Mouse (Mus musculus) brown adipose tissue, adult 24 weeks (tissue): ENCODE data around the gene Epha6. TPM values are rescaled to one million over a fixed set of nuclear protein-coding genes. Genes with fewer than 3 reads are reported as not detected.
"Not testable (repeated sequence)": the region's sequence is repeated elsewhere in the genome, so short reads cannot be mapped to it uniquely, and the experiment has no call there.

Experiments
- H3K27ac ChIP-seq: fragments of 200-500 bp; replicated peaks from 2 replicates; pipeline ENCODE4 v1.5.1; 2012; ENCODE audit warnings: low read depth, mild to moderate bottlenecking, low read length
- H3K4me1 ChIP-seq: fragments of 200-500 bp; 2 replicates; pipeline ENCODE4 v1.6.1; 2012; ENCODE audit warnings: low read length, mixed read lengths; ENCODE audit not compliant: control insufficient read depth, insufficient read depth, insufficient read length
- H3K4me3 ChIP-seq: fragments of 200-500 bp; 2 replicates; pipeline ENCODE4 v1.5.1; 2012; ENCODE audit warnings: low read depth, mild to moderate bottlenecking, low read length, moderate library complexity; ENCODE audit not compliant: insufficient read depth
- polyA plus RNA-seq: library from polyadenylated mRNA; stranded (reverse); fragments of >200 nt; gene quantifications from 2 replicates; pipeline ENCODE4 v1.2.4, GENCODE M21; 2012; ENCODE audit not compliant: missing spikeins, insufficient read depth, insufficient read length

Gene Epha6
- polyA plus RNA-seq, 1 experiment: not detected

- Histone ChIP-seq H3K27ac (no peak overlapping the region), H3K4me3 (no peak overlapping the region), H3K4me1 (no peaks in the 10 kb centered on the region)
These were observed 733.5 kb downstream of the Epha6 start for GRCm38 (mm10) chr16:59871792-59872191.

- H3K4me3 ChIP-seq: no peak overlapping the region
- no peaks in the 10 kb centered on the region for H3K4me1 ChIP-seq
- no peak overlapping the region for H3K27ac ChIP-seq
These were observed 751.1 kb downstream of the Epha6 start for GRCm38 (mm10) chr16:59854160-59854717.

- Histone ChIP-seq H3K27ac (no peak overlapping the region), H3K4me3 (no peak overlapping the region), H3K4me1 (no peaks in the 10 kb centered on the region)
These were observed 752.6 kb downstream of the Epha6 start for GRCm38 (mm10) chr16:59852689-59853088.

GRCm38 (mm10) chr16:59846574-59846973, 758.8 kb downstream of the Epha6 start:
- no peak overlapping the region for H3K4me3 ChIP-seq
- H3K4me1 ChIP-seq: no peaks in the 10 kb centered on the region
- no peak overlapping the region for H3K27ac ChIP-seq

GRCm38 (mm10) chr16:59836778-59837177, 768.6 kb downstream of the Epha6 start:
- Histone ChIP-seq H3K4me1 (no peaks in the 10 kb centered on the region), H3K27ac (no peak overlapping the region), H3K4me3 (no peak overlapping the region)

- Histone ChIP-seq H3K4me3 (no peak overlapping the region), H3K4me1 (no peaks in the 10 kb centered on the region), H3K27ac (no peak overlapping the region)
These were observed 769.0 kb downstream of the Epha6 start for GRCm38 (mm10) chr16:59836304-59836703.

GRCm38 (mm10) chr16:59832468-59832867, 772.9 kb downstream of the Epha6 start:
- Histone ChIP-seq H3K4me3 (no peak overlapping the region), H3K27ac (no peak overlapping the region), H3K4me1 (no peaks in the 10 kb centered on the region)

GRCm38 (mm10) chr16:59829655-59830054, 775.7 kb downstream of the Epha6 start:
- no peak overlapping the region for H3K27ac ChIP-seq
- no peak overlapping the region for H3K4me3 ChIP-seq
- no peaks in the 10 kb centered on the region for H3K4me1 ChIP-seq

- H3K4me1 ChIP-seq, H3K27ac ChIP-seq, H3K4me3 ChIP-seq: not testable (repeated sequence)
These were observed 805.5 kb downstream of the Epha6 start for GRCm38 (mm10) chr16:59799790-59800189.

GRCm38 (mm10) chr16:59772297-59772696, 833.0 kb downstream of the Epha6 start:
- H3K27ac ChIP-seq: no peak overlapping the region
- no peaks in the 10 kb centered on the region for H3K4me1 ChIP-seq
- no peak overlapping the region for H3K4me3 ChIP-seq

GRCm38 (mm10) chr16:59770421-59770820, 834.9 kb downstream of the Epha6 start:
- Histone ChIP-seq H3K4me1 (no peaks in the 10 kb centered on the region), H3K4me3 (no peak overlapping the region), H3K27ac (no peak overlapping the region)

- H3K4me3 ChIP-seq: no peak overlapping the region
- H3K4me1 ChIP-seq: no peaks in the 10 kb centered on the region
- no peak overlapping the region for H3K27ac ChIP-seq
These were observed 835.4 kb downstream of the Epha6 start for GRCm38 (mm10) chr16:59769936-59770335.

- no peak overlapping the region for H3K4me3 ChIP-seq
- H3K27ac ChIP-seq: no peak overlapping the region
- no peaks in the 10 kb centered on the region for H3K4me1 ChIP-seq
These were observed 844.5 kb downstream of the Epha6 start for GRCm38 (mm10) chr16:59760875-59761274.

- Histone ChIP-seq H3K4me3 (no peak overlapping the region), H3K4me1 (no peaks in the 10 kb centered on the region), H3K27ac (no peak overlapping the region)
These were observed 854.4 kb downstream of the Epha6 start for GRCm38 (mm10) chr16:59750905-59751304.

GRCm38 (mm10) chr16:59743669-59744068, 861.7 kb downstream of the Epha6 start:
- Histone ChIP-seq H3K4me3 (no peak overlapping the region), H3K4me1 (no peaks in the 10 kb centered on the region), H3K27ac (no peak overlapping the region)

- no peak overlapping the region for H3K27ac ChIP-seq
- no peaks in the 10 kb centered on the region for H3K4me1 ChIP-seq
- no peak overlapping the region for H3K4me3 ChIP-seq
These were observed 889.8 kb downstream of the Epha6 start for GRCm38 (mm10) chr16:59715524-59715923.

GRCm38 (mm10) chr16:59693230-59693629, 912.1 kb downstream of the Epha6 start:
- Histone ChIP-seq H3K4me1 (no peaks in the 10 kb centered on the region), H3K27ac (no peak overlapping the region), H3K4me3 (no peak overlapping the region)
